Mouse (Mus musculus) right cerebral cortex, postnatal 36 days (tissue): Measurements from ENCODE around the gene Cxcl10.

ENCODE experiments used
- DNase-seq, 2 experiments: peaks; one replicate each; pipeline ENCODE4 v3.0.0; 2022; ENCODE audit warnings: low spot score in 2 of 2, mixed read lengths in 1 of 2

Gene Cxcl10

DNA sequence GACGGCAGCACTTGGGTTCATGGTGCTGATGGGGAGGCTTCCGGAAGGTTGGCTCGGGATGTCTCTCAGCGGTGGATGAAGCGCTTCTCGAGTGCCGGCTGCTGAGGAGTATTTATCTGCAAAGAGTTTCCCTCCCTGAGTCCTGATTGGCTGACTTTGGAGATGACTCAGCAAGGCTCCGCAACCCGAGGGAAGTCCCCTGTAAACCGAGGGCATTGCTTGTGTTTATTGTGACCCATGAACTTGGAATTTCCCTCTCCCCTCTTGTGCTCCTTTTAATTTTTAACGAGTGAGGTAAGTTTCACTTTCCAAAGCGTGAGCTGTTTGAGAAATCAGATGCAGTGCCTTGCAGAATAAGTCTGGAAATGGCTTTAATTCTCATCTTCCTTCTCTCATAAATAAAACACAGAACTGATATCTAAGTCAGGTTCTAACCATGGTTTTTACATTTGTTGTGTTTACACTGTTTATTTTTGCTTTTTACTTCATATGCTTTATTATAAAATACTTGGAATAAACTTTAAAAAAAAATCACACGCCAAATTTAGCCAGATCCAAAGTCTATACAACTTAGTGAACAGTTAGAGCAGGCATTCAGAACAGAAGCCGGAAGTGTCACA lies at the start of gene Cxcl10:
Cxcl10 (minus strand) TSS at position 96 of the 620 bp plus-strand sequence.
- no peak for DNase-seq

DNA sequence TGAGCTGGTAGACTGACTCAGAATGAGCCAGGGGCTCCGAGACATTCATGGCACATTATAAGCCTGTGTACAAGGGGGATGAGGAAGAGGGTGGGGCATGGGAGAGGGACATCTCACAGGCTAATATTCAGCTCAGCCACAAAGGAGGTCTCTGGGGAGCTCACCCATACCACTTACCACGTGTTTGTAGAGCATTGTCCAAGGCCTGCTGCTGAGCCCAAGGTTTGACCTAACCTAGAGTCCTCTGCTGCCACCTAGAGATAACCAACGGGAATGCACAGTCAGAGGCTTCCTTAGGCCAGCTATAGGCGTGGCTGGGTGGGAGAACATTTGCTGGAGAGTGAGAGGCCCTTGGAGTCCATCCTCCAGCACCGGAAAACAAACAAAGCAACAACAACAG lies 49.5 kb upstream of the Cxcl10 start:
- DNase-seq, result peak; percentile 32 to 35

DNA sequence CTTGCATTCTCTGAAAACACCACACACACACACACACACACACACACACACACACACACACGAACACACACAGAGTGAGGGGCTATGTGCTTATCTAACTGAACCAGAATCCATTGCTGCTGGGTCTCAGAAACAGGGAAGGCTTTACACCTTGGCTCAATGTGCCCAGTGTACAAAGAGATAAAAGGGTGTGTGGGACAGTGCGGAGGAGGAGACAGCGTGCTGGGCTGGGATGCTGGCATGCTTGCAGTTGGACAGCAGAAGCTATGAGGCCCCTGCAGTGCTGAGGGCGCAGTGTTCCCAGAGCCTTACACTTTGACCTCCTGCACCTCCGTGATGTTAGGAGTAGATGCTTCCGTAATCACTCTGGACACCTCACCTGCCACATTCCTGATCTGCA lies 47.8 kb upstream of the Cxcl10 start:
- DNase-seq, result no peak

DNA sequence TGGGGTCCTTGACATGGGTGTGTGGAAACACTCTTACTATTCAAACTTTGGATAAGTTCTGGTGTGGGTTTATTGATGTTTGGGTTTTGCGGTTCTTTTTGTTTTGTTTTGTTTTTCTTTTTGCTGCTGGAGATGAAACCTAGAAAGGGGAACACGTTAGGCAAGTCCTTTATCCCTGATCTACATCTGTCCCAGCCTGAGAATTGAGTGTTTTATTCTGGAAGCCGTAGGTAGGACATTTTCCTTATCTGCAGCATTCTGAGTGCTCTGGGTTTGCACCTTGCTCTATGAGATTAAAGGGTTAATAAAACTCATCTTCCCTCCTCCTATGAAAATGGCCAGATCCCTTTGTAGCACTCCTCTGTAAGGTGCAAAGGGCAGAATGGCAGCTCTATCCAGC lies 47.1 kb upstream of the Cxcl10 start:
- no peak for DNase-seq

DNA sequence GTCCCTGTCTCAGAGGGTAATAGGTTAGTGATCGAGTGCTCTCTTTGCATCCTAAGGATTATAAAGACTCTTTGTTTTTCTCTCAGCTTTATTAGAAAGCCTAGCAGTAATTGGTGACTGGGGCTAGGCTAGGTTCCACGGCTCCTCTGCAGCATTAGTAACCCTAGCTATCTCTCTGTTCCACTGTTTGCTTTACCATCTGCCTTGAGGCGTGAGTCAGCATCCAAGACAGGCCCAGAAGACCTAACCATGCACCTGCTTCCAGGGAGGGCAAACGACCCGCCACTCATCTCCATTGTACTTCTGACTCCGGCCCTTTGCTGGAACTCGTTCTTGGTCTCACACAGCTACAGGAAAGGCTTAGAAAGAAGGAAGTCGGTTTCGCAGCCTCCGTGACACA lies 45.2 kb upstream of the Cxcl10 start:
- no peak for DNase-seq

GRCm38 (mm10) chr5:92392542-92392941 lies 43.9 kb upstream of the Cxcl10 start:
- no peak for DNase-seq

GRCm38 (mm10) chr5:92390615-92391014 lies 41.9 kb upstream of the Cxcl10 start:
- peak in 1 of 2 experiments; percentile 14 for DNase-seq

GRCm38 (mm10) chr5:92389977-92390376 lies 41.3 kb upstream of the Cxcl10 start:
- DNase-seq, result no peak

GRCm38 (mm10) chr5:92387433-92387832 lies 38.7 kb upstream of the Cxcl10 start:
- DNase-seq, result no peak

DNA sequence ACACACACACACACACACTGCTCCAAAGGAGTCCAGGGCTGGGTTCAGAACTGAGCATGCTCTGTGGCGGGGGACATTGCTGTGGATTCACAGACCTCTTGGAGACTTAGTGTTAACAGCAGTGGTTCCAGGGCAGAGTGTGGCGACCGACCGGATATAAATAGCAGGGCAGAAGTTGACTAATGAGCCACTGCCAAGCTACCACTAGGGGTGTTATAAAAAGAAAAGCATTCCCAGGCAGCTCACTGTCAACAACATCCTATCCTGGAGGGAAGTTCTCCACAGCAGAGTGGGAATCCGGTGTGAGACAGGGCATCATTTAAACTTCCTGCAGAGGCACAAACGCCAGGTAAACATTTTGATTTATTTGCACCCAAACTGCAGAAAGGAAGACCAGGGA lies 38.0 kb upstream of the Cxcl10 start:
- DNase-seq, result no peak

DNA sequence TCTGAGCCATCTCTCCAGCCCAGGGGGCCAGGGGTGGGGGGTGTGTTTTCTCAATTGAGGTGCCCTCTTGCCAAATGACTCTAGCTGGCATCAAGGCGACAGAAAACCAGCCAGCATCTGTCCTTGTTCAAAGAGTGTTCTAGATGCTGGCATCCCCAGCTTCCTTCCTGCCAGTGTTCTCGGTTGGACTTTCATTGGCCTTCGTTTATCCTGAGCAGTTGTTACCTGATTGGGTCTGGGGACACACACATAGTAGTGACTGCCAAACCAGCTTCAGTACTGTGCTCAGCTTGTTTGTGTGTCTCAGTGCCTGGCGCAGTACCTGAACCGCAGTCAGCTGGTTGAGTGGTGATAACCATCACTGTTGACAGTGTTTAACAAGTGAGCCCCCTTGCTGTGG lies 37.4 kb upstream of the Cxcl10 start:
- DNase-seq, result no peak

GRCm38 (mm10) chr5:92384855-92385254 lies 36.2 kb upstream of the Cxcl10 start:
- DNase-seq, result no peak

GRCm38 (mm10) chr5:92383747-92384146 lies 35.1 kb upstream of the Cxcl10 start:
- DNase-seq, result no peak

DNA sequence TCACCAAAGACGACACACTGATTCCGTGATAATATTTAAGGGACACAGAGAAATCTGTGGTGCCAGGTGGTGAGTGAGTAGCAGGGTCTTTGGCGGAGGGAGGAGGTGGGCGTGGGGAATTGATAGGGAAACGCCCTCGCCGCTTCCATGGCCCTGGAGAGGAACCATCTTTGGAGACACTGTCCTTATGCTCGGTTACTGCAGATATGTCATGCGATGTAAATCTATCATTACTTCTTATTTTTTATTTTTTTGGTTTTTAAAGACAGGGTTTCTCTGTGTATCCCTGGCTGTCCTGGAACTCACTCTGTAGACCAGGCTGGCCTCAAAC lies 33.6 kb upstream of the Cxcl10 start:
- DNase-seq, result no peak

GRCm38 (mm10) chr5:92381550-92382348 lies 33.1 kb upstream of the Cxcl10 start:
- peak; percentile 66 to 70 for DNase-seq

DNA sequence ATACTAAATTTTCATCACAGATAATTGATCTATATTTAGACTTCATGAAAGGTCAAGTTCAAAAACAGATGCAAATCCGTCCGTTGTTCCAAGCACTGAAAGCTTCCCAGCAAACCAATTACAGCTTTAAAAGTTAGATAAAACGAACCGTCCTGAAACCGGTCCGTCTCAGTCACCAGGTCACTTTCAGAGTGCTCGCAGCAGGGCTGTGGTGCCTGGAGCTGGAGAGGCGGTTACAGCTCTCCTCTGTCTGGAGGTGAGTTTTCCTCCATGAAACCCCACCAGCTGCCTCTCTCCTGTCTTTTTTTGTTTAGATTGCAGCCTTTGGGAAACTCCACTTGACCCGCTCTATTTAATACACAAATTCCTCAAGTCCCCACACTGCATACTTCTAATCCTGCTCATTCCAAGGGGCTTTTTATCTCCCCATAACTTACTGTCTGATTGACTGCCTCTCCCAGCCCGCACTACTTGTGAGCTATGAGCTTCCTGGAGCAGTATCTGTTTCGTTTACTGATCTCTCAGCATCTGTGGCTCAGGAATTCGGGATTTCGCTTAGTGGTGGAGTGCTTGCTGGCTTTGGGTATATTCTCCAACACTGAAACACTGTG lies 28.2 kb upstream of the Cxcl10 start:
- DNase-seq, result no peak

- DNase-seq, result no peak
These were observed 26.7 kb upstream of the Cxcl10 start for GRCm38 (mm10) chr5:92375368-92375767.

DNA sequence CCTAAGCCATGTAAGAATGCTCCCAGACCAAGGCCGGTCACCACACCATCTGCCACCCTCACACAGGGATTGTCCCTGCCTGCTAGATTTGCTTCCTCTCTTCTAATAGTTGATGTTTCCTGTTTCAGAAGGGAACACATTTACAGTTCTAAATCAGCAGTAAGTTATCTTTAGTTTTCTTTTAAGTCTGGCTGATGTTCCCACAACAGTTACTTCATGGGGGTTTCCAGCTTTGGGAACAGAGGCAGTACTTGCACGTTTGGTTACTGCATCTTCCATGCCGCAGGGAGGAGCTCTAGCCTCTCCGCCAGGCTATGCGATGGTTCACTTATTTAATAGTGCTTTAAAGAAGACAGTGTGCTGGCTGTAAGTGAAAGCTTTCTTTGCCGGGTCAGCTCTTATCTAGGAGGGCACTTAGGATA lies 26.0 kb upstream of the Cxcl10 start:
- no peak for DNase-seq

- DNase-seq, result no peak
These were observed 23.9 kb upstream of the Cxcl10 start for GRCm38 (mm10) chr5:92372605-92373004.

DNA sequence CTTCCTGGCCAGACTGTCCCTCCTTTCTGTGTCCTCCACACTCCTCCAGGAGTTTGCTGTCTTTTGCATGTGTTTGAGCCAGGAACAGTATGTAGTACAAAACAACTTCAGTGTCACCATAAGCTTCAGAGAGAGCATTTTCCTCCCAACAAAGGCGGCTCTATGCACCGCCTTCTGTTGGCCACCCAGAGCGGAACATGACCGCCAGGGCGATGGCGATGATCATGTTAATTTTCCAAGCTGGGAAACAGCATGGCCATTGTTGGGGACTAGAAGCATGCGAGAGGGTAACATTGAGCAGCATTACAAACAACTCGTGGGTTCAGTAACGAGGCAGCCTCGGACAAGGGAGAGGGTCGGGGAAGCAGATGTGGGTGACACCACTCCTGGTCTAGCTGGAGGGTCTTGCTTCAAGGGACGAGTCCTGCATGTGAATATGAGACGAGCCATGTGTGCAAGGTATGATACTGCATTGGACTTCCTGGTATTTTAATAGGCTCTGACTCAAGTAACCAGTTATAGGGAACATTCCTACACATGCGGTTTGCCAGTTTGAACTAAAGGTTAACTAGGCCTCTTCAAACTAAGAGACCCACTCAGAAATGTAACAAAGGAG lies 22.8 kb upstream of the Cxcl10 start:
- DNase-seq, result no peak

DNA sequence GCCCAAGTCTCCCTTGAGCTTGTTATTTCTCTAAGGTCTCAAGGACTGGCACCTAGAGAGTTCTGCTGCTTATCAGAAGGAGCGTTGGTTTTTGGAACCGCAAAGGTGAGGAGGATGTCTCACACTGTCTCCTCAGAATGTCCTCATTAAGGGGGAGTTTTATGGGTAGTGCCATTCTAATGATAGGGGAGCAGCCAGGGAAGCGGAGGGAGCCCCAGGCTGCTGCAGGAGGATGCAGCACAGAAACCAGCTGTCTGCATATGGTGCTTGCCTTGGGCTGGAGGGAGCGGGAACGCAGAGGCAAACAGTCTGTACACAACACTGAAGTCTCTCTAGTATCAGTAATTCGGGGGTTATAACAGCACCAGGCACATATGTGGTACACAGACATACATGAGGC lies 22.2 kb upstream of the Cxcl10 start:
- DNase-seq, result no peak

GRCm38 (mm10) chr5:92370392-92370791 lies 21.7 kb upstream of the Cxcl10 start:
- DNase-seq, result no peak
